Mouse (Mus musculus): Measurements from ENCODE around the gene Hhat. TPM values are rescaled to one million over a fixed set of nuclear protein-coding genes. Genes with fewer than 3 reads are reported as not detected.

Hhat gene
- polyA plus RNA-seq, 1 experiment from 2014 or later = 5.6 TPM

DNA sequence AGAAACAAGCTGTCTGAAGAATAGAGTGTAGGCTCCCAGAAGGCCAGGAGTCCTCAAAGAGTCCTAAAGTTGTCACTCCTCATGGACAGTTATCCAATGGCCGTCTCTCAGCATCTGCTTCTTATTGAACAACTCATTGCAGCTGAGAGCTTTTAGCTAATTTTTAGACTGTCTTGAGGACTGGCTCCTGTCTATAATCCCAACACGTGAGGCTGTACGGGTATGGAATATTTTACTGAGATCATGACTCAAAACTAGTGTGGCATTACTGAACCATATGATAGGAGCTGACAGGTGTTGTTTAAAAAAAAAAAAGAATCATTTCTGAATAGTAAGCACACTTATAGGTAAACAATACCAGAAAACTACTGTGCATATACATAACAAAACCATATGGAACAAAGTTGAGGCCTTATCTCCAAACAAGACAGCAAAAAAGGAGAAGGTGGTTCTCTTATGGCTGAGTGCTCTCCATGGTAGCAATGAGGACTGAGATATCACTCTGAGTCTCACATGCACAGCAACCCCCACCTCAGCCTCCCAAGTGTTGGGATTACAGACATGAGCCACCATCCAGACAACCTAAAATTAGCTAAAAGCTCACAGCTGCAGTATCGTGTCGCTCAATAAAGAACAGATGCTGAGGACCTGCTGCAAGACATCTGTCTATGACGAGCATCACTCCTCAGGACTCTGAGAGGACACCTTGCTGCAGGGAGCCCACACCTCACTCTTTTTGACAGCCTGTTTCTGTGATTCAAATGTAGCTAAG is 21.6 kb downstream of the Hhat start:
- WGBS = 67% methylated on average over 6 of the region's 6 CpGs
- no peak overlapping the region for H3K27ac ChIP-seq (ENCODE audit: low read length)
- H3K36me3 ChIP-seq (ENCODE audit: control insufficient read depth, insufficient read depth) = no peaks in the 10 kb centered on the region; the same call in 1 of the 2 replicates
- no peak for ATAC-seq (replicated peaks; ENCODE audit: extremely low read depth, insufficient read depth, low FRiP score)
- H3K4me1 ChIP-seq (ENCODE audit: control insufficient read depth, insufficient read depth, low read length) = peaks cover 10% of the 10 kb centered on the region
- H3K27me3 ChIP-seq (ENCODE audit: control insufficient read depth, insufficient read depth, low read length) = no peaks in the 10 kb centered on the region
- H3K9ac ChIP-seq (ENCODE audit: low read length) = no peak overlapping the region
- no peaks in the 10 kb centered on the region for H3K9me3 ChIP-seq (replicated peaks; ENCODE audit: control insufficient read depth, low read length)
- no peak overlapping the region for H3K4me2 ChIP-seq (ENCODE audit: low read depth, low read length)
- H3K4me3 ChIP-seq (ENCODE audit: low read length) = no peak overlapping the region

DNA sequence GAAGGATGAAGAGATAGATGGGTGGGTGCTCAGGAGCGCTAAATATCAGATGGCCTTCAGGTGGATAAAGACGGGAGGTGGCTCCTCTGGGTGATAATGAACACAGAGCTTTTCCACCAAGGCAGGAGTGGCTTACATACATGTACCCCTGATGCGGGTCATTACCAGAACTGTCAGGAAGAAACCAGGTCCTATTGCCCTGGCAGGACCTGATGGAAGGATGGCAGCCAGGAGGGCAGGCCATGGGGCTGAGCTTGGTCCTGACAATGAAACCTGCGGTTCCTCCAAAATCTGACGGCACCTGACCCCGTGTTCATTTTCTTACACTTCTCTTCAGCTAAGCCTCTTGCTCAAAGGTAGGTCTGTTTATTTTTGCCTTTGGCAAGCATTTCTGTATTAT is 24.8 kb downstream of the Hhat start:
- 76% methylated on average over 6 of the region's 6 CpGs for WGBS
- H3K27me3 ChIP-seq (ENCODE audit: control insufficient read depth, insufficient read depth, low read length) = no peaks in the 10 kb centered on the region
- no peak overlapping the region for H3K9ac ChIP-seq (ENCODE audit: low read length)
- no peak overlapping the region for H3K4me3 ChIP-seq (ENCODE audit: low read length)
- H3K36me3 ChIP-seq (ENCODE audit: control insufficient read depth, insufficient read depth) = no peaks in the 10 kb centered on the region; the same call in 1 of the 2 replicates
- peaks cover 4% of the 10 kb centered on the region for H3K4me1 ChIP-seq (ENCODE audit: control insufficient read depth, insufficient read depth, low read length)
- H3K4me2 ChIP-seq (ENCODE audit: low read depth, low read length) = no peak overlapping the region
- no peak overlapping the region for H3K27ac ChIP-seq (ENCODE audit: low read length)
- no peak for ATAC-seq (replicated peaks; ENCODE audit: extremely low read depth, insufficient read depth, low FRiP score)
- no peaks in the 10 kb centered on the region for H3K9me3 ChIP-seq (replicated peaks; ENCODE audit: control insufficient read depth, low read length)

DNA sequence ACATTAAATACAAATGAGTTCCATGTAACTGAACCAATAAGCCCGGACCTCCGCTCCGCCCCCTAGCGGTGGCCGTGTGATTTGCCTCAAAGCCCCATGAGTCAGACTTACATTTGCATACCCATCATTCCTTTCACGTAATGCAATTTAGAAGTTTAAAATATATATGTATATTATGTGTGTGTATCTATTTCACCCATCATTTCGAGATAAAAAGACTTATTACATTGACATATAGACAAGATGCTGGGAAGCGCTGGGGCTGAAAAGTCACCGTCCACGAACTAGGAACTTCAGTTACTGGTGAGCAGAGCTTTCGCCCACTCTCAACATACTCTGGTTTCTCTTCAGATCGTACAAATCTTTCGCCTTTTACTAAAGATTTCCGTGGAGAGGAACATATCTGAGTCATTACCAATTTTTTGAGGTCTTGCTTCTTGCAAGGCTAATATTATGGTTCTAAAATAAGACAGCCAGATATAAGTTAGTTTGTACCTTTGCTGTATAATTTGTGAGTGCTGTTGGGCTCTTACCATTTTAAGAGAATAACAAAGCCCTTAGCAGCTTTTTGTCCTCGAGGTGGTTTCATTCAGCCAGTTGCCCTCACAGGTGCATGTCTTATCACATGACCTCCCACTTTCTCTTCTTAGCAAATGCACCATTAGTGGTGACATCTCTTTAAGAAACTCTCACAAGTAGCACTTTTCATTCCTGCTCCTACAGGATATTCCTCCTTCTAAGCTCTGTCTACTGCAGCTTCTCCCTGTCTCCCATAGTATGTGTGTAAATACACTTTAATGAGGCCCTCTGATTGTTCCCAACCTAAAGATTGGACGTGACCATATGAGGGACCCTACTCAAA is 25.6 kb downstream of the Hhat start:
- H3K4me2 ChIP-seq (ENCODE audit: low read depth, low read length) = no peak overlapping the region
- no peaks in the 10 kb centered on the region for H3K27me3 ChIP-seq (ENCODE audit: control insufficient read depth, insufficient read depth, low read length)
- H3K9me3 ChIP-seq (replicated peaks; ENCODE audit: control insufficient read depth, low read length) = no peaks in the 10 kb centered on the region
- peaks cover 4% of the 10 kb centered on the region for H3K4me1 ChIP-seq (ENCODE audit: control insufficient read depth, insufficient read depth, low read length)
- no peaks in the 10 kb centered on the region; the same call in 1 of the 2 replicates for H3K36me3 ChIP-seq (ENCODE audit: control insufficient read depth, insufficient read depth)
- H3K9ac ChIP-seq (ENCODE audit: low read length) = no peak overlapping the region
- no peak for ATAC-seq (replicated peaks; ENCODE audit: extremely low read depth, insufficient read depth, low FRiP score)
- no peak overlapping the region for H3K27ac ChIP-seq (ENCODE audit: low read length)
- H3K4me3 ChIP-seq (ENCODE audit: low read length) = no peak overlapping the region
- WGBS = 14% methylated on average over 16 of the region's 16 CpGs

DNA sequence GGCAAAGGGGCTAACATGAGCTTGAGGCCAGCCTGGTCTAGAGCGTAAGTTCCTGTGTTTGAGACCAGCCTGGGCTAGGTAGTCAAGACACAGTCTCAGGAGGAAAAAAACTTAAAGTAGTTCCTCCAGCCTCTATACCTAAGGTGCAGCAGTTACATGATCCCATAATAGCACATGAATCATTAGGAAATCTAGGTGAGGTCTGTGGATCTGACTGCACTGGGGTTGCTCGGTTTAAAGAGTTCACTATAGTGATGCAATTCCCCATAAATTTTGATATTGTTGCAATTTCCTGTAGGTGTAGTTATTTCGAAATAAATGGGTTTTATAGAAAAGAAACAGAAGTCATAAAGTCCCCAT is 26.2 kb downstream of the Hhat start:
- no peak overlapping the region for H3K4me3 ChIP-seq (ENCODE audit: low read length)
- no peak for ATAC-seq (replicated peaks; ENCODE audit: extremely low read depth, insufficient read depth, low FRiP score)
- H3K9ac ChIP-seq (ENCODE audit: low read length) = no peak overlapping the region
- no peaks in the 10 kb centered on the region; the same call in 1 of the 2 replicates for H3K36me3 ChIP-seq (ENCODE audit: control insufficient read depth, insufficient read depth)
- H3K9me3 ChIP-seq (replicated peaks; ENCODE audit: control insufficient read depth, low read length) = no peaks in the 10 kb centered on the region
- WGBS = 67% methylated on average over 3 of the region's 3 CpGs
- no peaks in the 10 kb centered on the region for H3K27me3 ChIP-seq (ENCODE audit: control insufficient read depth, insufficient read depth, low read length)
- no peak overlapping the region for H3K4me2 ChIP-seq (ENCODE audit: low read depth, low read length)
- H3K4me1 ChIP-seq (ENCODE audit: control insufficient read depth, insufficient read depth, low read length) = peaks cover 3% of the 10 kb centered on the region
- no peak overlapping the region for H3K27ac ChIP-seq (ENCODE audit: low read length)

DNA sequence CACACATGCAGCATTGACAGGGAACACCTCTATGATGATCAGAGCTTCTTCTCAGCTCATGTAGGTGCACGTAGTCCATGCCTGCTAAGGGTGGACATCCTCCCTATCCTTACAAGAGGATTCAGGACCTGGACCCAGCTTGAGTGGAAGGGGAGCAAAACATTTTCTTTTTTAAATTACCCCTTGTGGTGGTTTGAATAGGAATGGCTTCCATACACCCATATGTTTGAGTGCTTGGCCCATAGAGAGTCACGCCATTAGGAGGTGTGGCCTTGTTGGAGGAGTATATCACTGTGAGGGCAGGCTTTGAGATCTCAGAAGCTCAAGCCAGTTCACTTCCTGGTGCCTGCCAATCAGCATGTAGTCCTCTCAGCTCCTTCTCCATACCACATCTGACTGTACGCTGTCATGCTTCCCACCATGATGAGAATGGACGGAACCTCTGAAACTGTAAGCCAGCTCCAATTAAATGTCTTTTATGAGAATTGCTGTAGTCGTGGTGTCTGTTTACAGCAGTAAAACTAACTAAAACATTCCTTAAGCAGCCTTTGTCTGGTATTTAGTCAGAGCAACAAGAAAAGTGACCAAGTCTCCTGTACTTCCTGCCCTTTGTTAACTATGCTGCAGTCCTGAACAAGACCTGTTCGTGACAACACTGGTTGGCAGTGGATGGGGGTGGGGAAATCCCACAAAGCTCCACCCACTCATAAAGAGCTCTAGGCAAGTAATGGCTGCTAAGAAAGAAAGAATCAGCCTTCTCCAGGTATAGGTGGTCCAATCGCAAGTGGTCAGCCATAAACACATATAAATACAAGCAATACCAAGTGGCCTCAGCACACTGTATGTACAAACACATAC is 28.4 kb downstream of the Hhat start:
- no peak for ATAC-seq (replicated peaks; ENCODE audit: extremely low read depth, insufficient read depth, low FRiP score)
- 78% methylated on average over 7 of the region's 7 CpGs for WGBS

DNA sequence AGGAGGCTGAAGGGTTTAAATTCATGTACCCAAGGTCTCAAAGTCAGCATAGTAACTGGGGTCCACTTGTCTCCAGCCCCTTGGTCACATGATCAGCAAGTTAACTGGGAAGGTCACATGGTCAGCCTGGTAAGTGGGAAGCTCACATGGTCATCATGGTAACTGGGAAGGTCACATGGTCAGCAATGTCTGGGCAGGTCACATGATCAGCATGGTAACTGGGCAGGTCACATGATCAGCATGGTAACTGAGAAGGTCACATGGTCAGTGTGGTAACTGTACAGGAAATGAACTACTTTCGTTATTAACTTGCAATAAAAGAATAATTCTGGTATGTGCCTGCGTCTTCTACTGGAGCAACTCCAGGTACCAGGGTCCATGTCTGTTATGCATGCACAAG is 29.1 kb downstream of the Hhat start:
- 90% methylated on average over 2 of the region's 2 CpGs for WGBS
- ATAC-seq (replicated peaks; ENCODE audit: extremely low read depth, insufficient read depth, low FRiP score) = no peak
- H3K9me3 ChIP-seq (replicated peaks; ENCODE audit: control insufficient read depth, low read length) = no peaks in the 10 kb centered on the region

More for the DNA sequence above, 28.4 kb downstream of the Hhat start:
- H3K36me3 ChIP-seq (ENCODE audit: control insufficient read depth, insufficient read depth) = no peaks in the 10 kb centered on the region; the same call in 1 of the 2 replicates
- no peak overlapping the region for H3K9ac ChIP-seq (ENCODE audit: low read length)
- no peak overlapping the region for H3K4me2 ChIP-seq (ENCODE audit: low read depth, low read length)
- no peak overlapping the region for H3K27ac ChIP-seq (ENCODE audit: low read length)
- H3K4me3 ChIP-seq (ENCODE audit: low read length) = no peak overlapping the region
- H3K27me3 ChIP-seq (ENCODE audit: control insufficient read depth, insufficient read depth, low read length) = no peaks in the 10 kb centered on the region
- no peaks in the 10 kb centered on the region for H3K9me3 ChIP-seq (replicated peaks; ENCODE audit: control insufficient read depth, low read length)
- no peaks in the 10 kb centered on the region for H3K4me1 ChIP-seq (ENCODE audit: control insufficient read depth, insufficient read depth, low read length)

DNA sequence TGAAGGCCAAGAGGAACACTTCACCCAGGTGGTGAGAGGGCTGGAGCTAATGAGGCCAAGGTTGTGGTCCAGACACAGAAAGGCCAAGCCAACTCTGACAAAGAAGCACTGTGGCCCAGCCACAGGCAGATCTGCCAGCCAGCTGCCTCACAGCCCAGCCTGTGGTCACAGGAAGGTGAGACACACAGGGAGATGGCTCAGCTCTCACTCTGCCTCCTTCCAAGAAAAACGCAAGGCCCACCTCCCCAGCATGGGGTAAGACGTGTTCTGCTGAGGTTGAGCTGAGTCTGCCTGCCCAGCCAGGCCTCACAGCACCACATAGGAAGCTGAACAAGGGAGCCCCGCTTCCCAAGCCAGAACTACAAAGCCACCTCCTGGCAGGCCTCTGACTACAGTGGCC is 34.5 kb downstream of the Hhat start:
- WGBS = 71% methylated on average over 3 of the region's 3 CpGs
- no peaks in the 10 kb centered on the region for H3K36me3 ChIP-seq (ENCODE audit: control insufficient read depth, insufficient read depth)
- no peak overlapping the region for H3K4me2 ChIP-seq (ENCODE audit: low read depth, low read length)
- H3K27ac ChIP-seq (ENCODE audit: low read length) = 0 out of 2 replicates have a peak overlapping the region, but pooled peaks have one; percentile 14
- H3K27me3 ChIP-seq (ENCODE audit: control insufficient read depth, insufficient read depth, low read length) = no peaks in the 10 kb centered on the region
- H3K4me3 ChIP-seq (ENCODE audit: low read length) = no peak overlapping the region
- 0 out of 2 replicates have a peak, but pooled peaks cover 4% of the 10 kb centered on the region for H3K4me1 ChIP-seq (ENCODE audit: control insufficient read depth, insufficient read depth, low read length)
- ATAC-seq (replicated peaks; ENCODE audit: extremely low read depth, insufficient read depth, low FRiP score) = peak; percentile 39; the same call in 1 of the 2 replicates
- H3K9me3 ChIP-seq (replicated peaks; ENCODE audit: control insufficient read depth, low read length) = no peaks in the 10 kb centered on the region
- H3K9ac ChIP-seq (ENCODE audit: low read length) = no peak overlapping the region

More for the DNA sequence above, 29.1 kb downstream of the Hhat start:
- Histone ChIP-seq H3K4me3 (ENCODE audit: low read length) (no peak overlapping the region), H3K27me3 (ENCODE audit: control insufficient read depth, insufficient read depth, low read length) (no peaks in the 10 kb centered on the region), H3K27ac (ENCODE audit: low read length) (no peak overlapping the region), H3K36me3 (ENCODE audit: control insufficient read depth, insufficient read depth) (no peaks in the 10 kb centered on the region), H3K9ac (ENCODE audit: low read length) (no peak overlapping the region), H3K4me1 (ENCODE audit: control insufficient read depth, insufficient read depth, low read length) (no peaks in the 10 kb centered on the region), H3K4me2 (ENCODE audit: low read depth, low read length) (no peak overlapping the region)

DNA sequence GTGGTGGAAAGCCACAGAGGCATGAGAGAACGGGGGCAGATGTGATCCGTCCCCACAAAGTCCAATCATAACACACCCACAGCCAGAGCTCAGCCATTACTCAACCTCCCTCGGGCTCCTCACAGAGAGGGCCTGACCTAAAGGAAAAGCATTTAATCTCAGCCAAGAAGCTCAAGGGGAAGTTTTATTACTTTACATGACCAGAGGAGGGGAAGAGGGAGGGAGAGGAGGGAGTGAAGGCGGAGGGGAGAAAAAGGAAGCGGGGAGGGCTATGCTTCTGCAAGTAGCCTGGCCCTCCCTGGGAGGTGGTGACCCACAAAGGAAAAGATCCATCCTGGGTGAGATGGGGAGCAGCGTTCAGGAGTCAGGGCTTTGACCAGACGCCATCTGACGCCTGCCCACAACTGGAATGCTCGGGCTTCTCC is 35.0 kb downstream of the Hhat start:
- H3K27ac ChIP-seq (ENCODE audit: low read length) = peak overlapping the region; percentile 14; the same call in 1 of the 2 replicates
- no peaks in the 10 kb centered on the region for H3K36me3 ChIP-seq (ENCODE audit: control insufficient read depth, insufficient read depth)
- H3K4me1 ChIP-seq (ENCODE audit: control insufficient read depth, insufficient read depth, low read length) = 0 out of 2 replicates have a peak, but pooled peaks cover 4% of the 10 kb centered on the region
- 54% methylated on average over 9 of the region's 9 CpGs for WGBS
- peak; percentile 52 for ATAC-seq (replicated peaks; ENCODE audit: extremely low read depth, insufficient read depth, low FRiP score)
- no peak overlapping the region for H3K9ac ChIP-seq (ENCODE audit: low read length)
- H3K4me2 ChIP-seq (ENCODE audit: low read depth, low read length) = no peak overlapping the region
- no peak overlapping the region for H3K4me3 ChIP-seq (ENCODE audit: low read length)
- H3K9me3 ChIP-seq (replicated peaks; ENCODE audit: control insufficient read depth, low read length) = no peaks in the 10 kb centered on the region
- H3K27me3 ChIP-seq (ENCODE audit: control insufficient read depth, insufficient read depth, low read length) = no peaks in the 10 kb centered on the region
